Mouse (Mus musculus): ENCODE results near the gene Lin52. TPM values are rescaled to one million over a fixed set of nuclear protein-coding genes. Genes with fewer than 3 reads are reported as not detected.
"Not testable (repeated sequence)": the region's sequence is repeated elsewhere in the genome, so short reads cannot be mapped to it uniquely, and the experiment has no call there.

Lin52 gene
- total RNA-seq, 2 experiments from 2014 or later = 22.6 to 24.1 TPM

- DNase-seq = no peak
Observed at GRCm38 (mm10) chr12:84478937-84479336, 27.7 kb downstream of the Lin52 start.

DNA sequence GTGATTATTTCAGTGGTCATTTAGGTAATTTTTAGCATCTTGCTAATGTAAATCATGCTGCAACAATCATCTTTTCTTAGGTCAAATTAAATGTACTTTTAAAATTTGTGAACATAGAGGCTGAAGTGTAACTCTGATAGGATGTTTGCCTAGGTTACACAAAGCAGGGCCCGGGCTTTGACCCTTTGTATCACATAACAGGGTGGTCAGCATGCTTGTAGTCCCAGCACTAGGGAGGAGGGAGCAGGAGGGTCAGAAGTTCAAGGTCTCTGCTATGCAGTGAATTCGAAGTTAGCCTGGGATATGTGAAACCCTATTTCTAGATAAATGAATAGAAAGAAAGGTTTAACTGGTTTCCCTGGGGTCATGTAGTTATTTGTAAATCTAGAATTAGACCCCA lies 30.0 kb downstream of the Lin52 start:
- DNase-seq = no peak

DNA sequence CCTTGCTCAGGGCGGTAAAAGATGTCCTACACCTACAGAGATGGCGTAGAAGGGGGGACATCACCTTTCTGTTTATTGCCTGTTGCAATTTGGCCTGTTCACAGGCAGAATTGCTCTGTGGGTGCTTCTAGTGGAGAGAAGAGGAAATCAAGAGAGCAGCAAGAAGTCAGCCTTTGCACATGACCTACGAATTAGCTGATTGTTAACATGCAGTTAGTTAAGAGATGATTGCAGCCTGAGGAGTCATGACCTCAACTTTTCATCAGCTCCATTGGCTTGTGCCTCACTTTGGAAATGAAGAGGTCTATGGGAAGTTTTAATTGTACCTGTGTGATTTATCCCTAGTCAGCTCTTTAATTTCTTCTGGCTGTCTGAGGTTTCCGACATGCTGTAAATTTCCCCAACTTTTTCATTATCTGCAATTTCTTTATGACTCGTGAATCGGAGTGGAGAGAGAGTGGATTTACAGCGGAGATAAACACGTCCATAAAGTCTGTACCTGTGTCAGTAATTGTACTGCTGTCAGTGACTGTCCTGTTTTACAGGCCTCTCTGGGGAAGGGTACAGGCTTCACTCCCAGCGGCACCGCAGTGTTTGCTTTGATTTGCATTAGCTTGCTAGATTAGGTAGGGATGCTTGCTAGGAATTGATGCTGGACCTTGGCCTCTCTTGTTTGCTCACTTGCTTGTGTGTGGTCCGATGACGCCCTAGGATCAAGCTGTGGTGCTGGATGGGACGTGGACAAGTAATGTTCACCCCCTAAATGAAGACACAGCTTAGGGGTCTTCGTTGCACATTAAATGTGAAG lies 31.8 kb downstream of the Lin52 start:
- DNase-seq = no peak

- DNase-seq = no peak
Observed at GRCm38 (mm10) chr12:84487324-84488056, 36.3 kb downstream of the Lin52 start.

- DNase-seq = no peak
Observed at GRCm38 (mm10) chr12:84496795-84497194, 45.6 kb downstream of the Lin52 start.

DNA sequence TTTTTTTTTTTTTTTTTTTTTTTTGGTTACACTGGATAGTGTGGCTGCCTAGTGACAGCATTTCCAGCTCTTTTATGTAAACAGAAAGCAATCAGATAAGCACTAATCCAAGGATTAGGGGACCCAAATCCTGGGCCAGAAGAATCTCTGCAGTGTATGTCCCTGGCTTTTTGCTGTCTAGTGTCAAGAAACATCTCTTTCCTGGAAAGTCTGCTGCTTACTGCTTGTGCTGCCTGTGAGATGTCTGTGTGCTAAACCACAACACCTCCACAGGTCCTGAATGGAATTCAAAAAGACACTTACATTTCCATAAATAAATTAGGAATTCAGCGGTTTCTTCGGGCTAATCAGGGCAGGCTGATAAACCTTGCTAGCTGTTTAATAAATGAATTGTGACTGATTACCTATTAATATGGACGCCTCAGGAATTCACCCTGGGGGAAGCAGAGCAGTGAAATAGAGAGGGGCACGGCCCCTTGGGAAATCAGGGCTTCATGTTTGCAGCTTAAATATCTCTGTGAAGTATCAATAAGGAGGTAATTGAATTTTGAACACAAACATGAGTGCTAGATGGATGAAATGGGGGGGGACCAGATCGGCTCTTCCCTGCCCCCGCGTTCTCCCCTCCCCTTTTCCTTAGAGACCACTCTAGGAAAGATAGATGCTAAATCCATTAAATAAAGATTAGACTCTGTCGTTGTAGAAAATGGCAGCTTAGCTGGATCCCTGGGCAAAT lies 49.5 kb downstream of the Lin52 start:
- DNase-seq = no peak

GRCm38 (mm10) chr12:84501278-84501677 lies 50.1 kb downstream of the Lin52 start:
- DNase-seq = no peak

- peak; percentile 32 to 40 for DNase-seq
Observed at GRCm38 (mm10) chr12:84506856-84507255, 55.6 kb downstream of the Lin52 start.

GRCm38 (mm10) chr12:84512016-84512415 lies 60.8 kb downstream of the Lin52 start:
- no peak for DNase-seq

DNA sequence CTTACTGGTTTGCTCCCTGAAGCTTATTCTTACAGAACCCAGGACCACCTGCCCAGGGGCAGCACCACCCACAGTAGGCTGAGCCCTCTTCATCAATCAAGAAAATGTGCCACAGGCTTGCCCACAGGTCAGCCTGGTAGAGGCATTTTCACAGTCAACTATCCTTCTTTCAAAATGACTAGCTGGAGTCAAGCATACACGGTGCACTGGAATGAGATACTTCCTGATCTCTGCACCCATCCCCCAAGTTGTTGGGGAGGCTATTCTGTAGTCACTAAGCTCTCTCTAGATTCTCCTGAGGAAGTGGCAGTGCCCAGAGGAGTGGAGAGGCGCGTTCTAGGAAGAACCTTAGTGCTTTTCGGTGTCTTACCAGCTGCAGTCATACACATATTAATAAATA lies 64.3 kb downstream of the Lin52 start:
- DNase-seq = no peak

GRCm38 (mm10) chr12:84516642-84517041 lies 65.4 kb downstream of the Lin52 start:
- no peak for DNase-seq

- no peak for DNase-seq
Observed at GRCm38 (mm10) chr12:84518018-84518417, 66.8 kb downstream of the Lin52 start.

GRCm38 (mm10) chr12:84523728-84524127 lies 72.5 kb downstream of the Lin52 start:
- DNase-seq = no peak

DNA sequence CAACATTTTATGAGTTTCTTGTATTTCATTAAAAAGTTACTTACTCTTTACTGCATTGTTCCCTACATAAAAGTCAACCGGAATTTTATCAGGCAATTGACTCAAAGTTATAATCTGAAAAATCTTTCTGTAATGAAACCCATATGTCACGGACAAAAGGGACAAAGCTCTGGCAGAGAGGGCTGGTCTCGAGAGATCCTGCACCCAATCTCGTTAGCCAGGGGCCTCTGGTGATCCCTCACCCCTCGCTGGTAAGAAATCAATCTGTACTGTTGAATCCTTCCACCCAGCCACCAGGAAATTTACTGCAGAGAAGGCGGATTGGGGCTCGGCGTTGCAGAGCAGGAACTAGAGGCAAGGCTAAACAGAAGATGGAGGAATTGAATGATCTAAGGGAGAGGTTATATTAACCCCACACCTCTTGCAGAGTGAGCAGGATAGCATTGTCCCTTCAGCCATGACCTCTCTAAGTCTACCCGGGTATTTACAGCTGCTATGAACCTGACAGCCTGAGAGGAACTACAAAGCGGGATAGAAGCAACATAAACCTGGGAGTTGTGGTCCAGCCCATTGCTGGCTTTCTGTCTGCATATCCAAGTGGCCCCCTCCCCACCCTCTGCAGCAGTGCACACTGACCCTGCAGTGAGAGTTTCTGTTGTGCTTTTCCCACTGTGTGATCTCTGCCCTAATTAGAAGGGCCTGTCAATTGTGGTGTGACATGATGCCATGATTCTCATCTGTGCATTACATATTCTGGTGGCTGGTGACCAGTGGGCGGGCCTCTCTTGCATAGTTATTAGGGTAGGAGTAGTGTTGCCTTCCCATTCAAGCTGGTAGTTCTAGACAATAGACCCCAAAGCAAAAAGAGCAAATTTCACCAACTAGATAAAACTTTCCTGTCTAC lies 73.2 kb downstream of the Lin52 start:
- DNase-seq = no peak

GRCm38 (mm10) chr12:84525422-84525821 lies 74.2 kb downstream of the Lin52 start:
- DNase-seq = no peak

- no peak for DNase-seq
Observed at GRCm38 (mm10) chr12:84530426-84530825, 79.2 kb downstream of the Lin52 start.

DNA sequence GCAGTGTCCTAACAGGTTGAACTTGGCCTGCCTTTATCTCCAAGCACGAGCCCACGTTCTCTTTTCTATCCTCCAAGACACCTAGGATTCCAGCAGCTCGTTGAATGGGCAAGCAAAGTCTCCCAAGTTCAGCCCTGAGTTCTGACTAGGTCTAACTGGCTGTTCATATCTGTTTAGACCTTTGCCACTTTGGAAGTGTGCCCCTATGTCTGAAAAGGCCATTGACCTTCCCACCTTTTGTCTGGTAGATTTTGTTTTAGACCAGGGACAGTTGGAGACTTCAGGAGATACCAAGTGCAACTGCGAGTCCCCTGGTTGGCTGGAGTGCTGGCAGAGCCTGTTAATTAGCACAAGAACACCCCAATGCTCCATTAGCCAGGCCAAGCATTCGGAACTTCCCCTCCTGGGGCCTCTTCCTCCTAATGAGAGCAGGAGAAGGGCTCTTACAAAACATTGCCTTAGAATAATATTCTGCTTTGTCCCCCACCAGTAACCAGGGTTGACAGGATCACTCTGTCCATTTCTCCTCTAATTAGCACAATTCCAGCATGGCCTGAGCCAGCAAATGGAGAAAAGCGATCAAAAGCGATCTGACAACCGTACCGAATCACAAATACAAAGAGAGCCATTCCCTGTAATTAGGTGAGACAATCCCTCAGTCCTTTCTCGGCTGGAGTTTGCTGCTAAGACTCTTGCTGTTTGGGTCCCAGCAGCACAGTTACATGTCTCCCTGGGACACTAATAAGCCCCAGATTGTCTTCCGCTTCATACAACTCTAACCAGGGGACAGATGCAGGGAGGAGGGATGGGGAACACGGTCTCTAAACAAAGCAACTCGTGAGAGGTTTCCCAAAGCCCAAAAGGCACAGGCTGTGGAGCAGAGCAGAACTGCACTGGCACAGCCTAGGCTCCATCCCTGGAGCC lies 80.9 kb downstream of the Lin52 start:
- peak; percentile 34 to 38 for DNase-seq

DNA sequence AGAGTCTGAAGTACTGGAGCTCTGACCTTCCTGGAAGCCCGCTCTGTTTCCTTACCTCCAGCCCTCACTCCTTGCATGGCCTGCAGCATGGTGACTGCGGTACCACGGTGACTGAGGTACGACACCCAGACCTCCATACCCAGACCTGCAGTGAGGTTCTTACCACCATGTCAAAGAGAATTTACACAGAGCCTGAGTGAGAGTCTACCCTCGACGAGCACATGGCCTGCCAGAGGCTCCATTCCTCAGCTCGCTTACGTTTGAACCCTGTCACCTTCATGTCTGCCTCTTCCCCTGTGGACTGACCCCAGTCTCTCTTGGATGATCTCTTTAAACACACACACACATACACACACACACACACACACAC lies 81.6 kb downstream of the Lin52 start:
- no peak for DNase-seq

GRCm38 (mm10) chr12:84533706-84534486 lies 82.7 kb downstream of the Lin52 start:
- DNase-seq = no peak

DNA sequence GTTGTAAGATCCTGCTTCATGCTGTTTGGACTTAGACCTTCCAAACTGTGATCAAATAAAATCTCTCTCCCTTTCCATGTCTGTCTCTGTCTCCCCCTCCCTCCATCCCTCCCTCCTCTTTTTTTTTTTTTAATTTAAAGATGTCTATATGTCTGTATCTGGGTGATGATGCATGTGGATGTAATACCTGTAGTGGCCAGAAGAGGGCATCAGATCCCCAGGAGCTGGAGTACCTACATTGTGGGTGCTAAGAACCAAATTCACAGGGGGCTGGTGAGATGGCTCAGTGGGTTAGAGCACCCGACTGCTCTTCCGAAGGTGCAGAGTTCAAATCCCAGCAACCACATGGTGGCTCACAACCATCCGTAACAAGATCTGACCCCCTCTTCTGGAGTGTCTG lies 88.3 kb downstream of the Lin52 start:
- not testable (repeated sequence) for DNase-seq
